Mouse (Mus musculus): ENCODE measurements around the gene Galnt18.

Gene Galnt18

GRCm38 (mm10) chr7:111572336-111572735, 207.4 kb downstream of the Galnt18 start:
- no peak for DNase-seq (ENCODE audit: extremely low spot score, low read depth, low spot score)

GRCm38 (mm10) chr7:111566838-111567237, 212.9 kb downstream of the Galnt18 start:
- no peak for DNase-seq (ENCODE audit: extremely low spot score, low read depth, low spot score)

- no peak for DNase-seq (ENCODE audit: extremely low spot score, low read depth, low spot score)
Measured at GRCm38 (mm10) chr7:111563316-111564110, 216.3 kb downstream of the Galnt18 start.

- no peak for DNase-seq (ENCODE audit: extremely low spot score, low read depth, low spot score)
Measured at GRCm38 (mm10) chr7:111560097-111560496, 219.7 kb downstream of the Galnt18 start.

GRCm38 (mm10) chr7:111559011-111559410, 220.8 kb downstream of the Galnt18 start:
- DNase-seq (ENCODE audit: extremely low spot score, low read depth, low spot score), result no peak

- no peak for DNase-seq (ENCODE audit: extremely low spot score, low read depth, low spot score)
Measured at GRCm38 (mm10) chr7:111550987-111551386, 228.8 kb downstream of the Galnt18 start.

GRCm38 (mm10) chr7:111547069-111547468, 232.7 kb downstream of the Galnt18 start:
- no peak for DNase-seq (ENCODE audit: extremely low spot score, low read depth, low spot score)

- DNase-seq (ENCODE audit: extremely low spot score, low read depth, low spot score), result no peak
Measured at GRCm38 (mm10) chr7:111545614-111546013, 234.2 kb downstream of the Galnt18 start.

GRCm38 (mm10) chr7:111537946-111538345, 241.8 kb downstream of the Galnt18 start:
- no peak for DNase-seq (ENCODE audit: extremely low spot score, low read depth, low spot score)

- no peak for DNase-seq (ENCODE audit: extremely low spot score, low read depth, low spot score)
Measured at GRCm38 (mm10) chr7:111534826-111535405, 244.9 kb downstream of the Galnt18 start.

- DNase-seq (ENCODE audit: extremely low spot score, low read depth, low spot score), result no peak
Measured at GRCm38 (mm10) chr7:111528961-111529643, 250.7 kb downstream of the Galnt18 start.

GRCm38 (mm10) chr7:111528462-111528861, 251.3 kb downstream of the Galnt18 start:
- DNase-seq (ENCODE audit: extremely low spot score, low read depth, low spot score), result no peak

GRCm38 (mm10) chr7:111520881-111521280, 258.9 kb downstream of the Galnt18 start:
- no peak for DNase-seq (ENCODE audit: extremely low spot score, low read depth, low spot score)

GRCm38 (mm10) chr7:111518581-111519242, 261.1 kb downstream of the Galnt18 start:
- no peak for DNase-seq (ENCODE audit: extremely low spot score, low read depth, low spot score)

- DNase-seq (ENCODE audit: extremely low spot score, low read depth, low spot score), result no peak
Measured at GRCm38 (mm10) chr7:111516882-111517281, 262.9 kb downstream of the Galnt18 start.

GRCm38 (mm10) chr7:111515471-111515870, 264.3 kb downstream of the Galnt18 start:
- DNase-seq (ENCODE audit: extremely low spot score, low read depth, low spot score), result no peak

GRCm38 (mm10) chr7:111509167-111509854, 270.5 kb downstream of the Galnt18 start:
- no peak for DNase-seq (ENCODE audit: extremely low spot score, low read depth, low spot score)

- DNase-seq (ENCODE audit: extremely low spot score, low read depth, low spot score), result no peak
Measured at GRCm38 (mm10) chr7:111500616-111501015, 279.2 kb downstream of the Galnt18 start.

- no peak for DNase-seq (ENCODE audit: extremely low spot score, low read depth, low spot score)
Measured at GRCm38 (mm10) chr7:111499255-111499790, 280.5 kb downstream of the Galnt18 start.

GRCm38 (mm10) chr7:111497191-111497590, 282.6 kb downstream of the Galnt18 start:
- no peak for DNase-seq (ENCODE audit: extremely low spot score, low read depth, low spot score)
